Mouse (Mus musculus): ENCODE measurements around the gene Plxdc1.

GRCm38 (mm10) chr11:98011716-98012115 lies 25.5 kb upstream of the Plxdc1 start:
- TF ChIP-seq EP300 (IDR thresholded peaks at IDR 0.05; ENCODE audit: low read depth) (no peak), CTCF (IDR thresholded peaks at IDR 0.05; ENCODE audit: low read depth) (no peak)

Measured in liver, embryonic 14.5 days (tissue).